Mouse (Mus musculus) heart, postnatal 0 days (tissue): ENCODE measurements around the gene Foxr1. TPM values are rescaled to one million over a fixed set of nuclear protein-coding genes. Genes with fewer than 3 reads are reported as not detected.

Experiments used
- ATAC-seq: fragments of 200-750 bp; cut with Nextera tagmentation; 2 replicates; pipeline ENCODE4 v1.8.0; 2017; ENCODE audit warnings: low read depth, moderate number of reproducible peaks, moderate library complexity; ENCODE audit not compliant: insufficient read depth
- DNase-seq: peaks from one replicate; pipeline ENCODE4 v3.0.0-alpha.2; 2016; ENCODE audit warnings: low spot score
- H3K27ac ChIP-seq: fragments of 300-500 bp; sonication (generic); 2 replicates; pipeline ENCODE4 v1.5.1; 2014; ENCODE audit warnings: low read depth, mild to moderate bottlenecking
- H3K27me3 ChIP-seq: fragments of 300-500 bp; sonication (generic); 2 replicates; pipeline ENCODE4 v1.6.1; 2014; ENCODE audit warnings: low read length, mixed read lengths; ENCODE audit not compliant: control insufficient read depth, insufficient read depth
- H3K36me3 ChIP-seq: fragments of 300-500 bp; sonication (generic); replicated peaks from 2 replicates; pipeline ENCODE4 v1.6.1; 2014; ENCODE audit warnings: low read length, mixed read lengths; ENCODE audit not compliant: control insufficient read depth, insufficient read depth
- H3K4me1 ChIP-seq: fragments of 300-500 bp; sonication (generic); 2 replicates; pipeline ENCODE4 v1.6.1; 2014; ENCODE audit warnings: antibody characterized with exemption; ENCODE audit not compliant: control insufficient read depth, insufficient read depth
- H3K4me2 ChIP-seq: fragments of 300-500 bp; sonication (generic); 2 replicates; pipeline ENCODE4 v1.6.1; 2014; ENCODE audit warnings: low read depth, mild to moderate bottlenecking, low read length, moderate library complexity
- H3K4me3 ChIP-seq: fragments of 300-500 bp; sonication (generic); 2 replicates; pipeline ENCODE4 v1.5.1; 2014; ENCODE audit warnings: low read depth, low read length
- H3K9ac ChIP-seq: fragments of 300-500 bp; sonication (generic); replicated peaks from 2 replicates; pipeline ENCODE4 v1.6.1; 2014; ENCODE audit warnings: low read depth, low read length, mixed read lengths
- H3K9me3 ChIP-seq: fragments of 300-500 bp; sonication (generic); replicated peaks from 2 replicates; pipeline ENCODE4 v1.6.1; 2016; ENCODE audit warnings: low read length; ENCODE audit not compliant: control insufficient read depth
- CTCF ChIP-seq: IDR thresholded peaks from 2 replicates; pipeline ENCODE4 v1.5.1; 2016; ENCODE audit warnings: antibody characterized with exemption, control low read depth, low read depth
- EP300 ChIP-seq: IDR thresholded peaks from 2 replicates; pipeline ENCODE4 v1.6.1; 2016; ENCODE audit warnings: antibody characterized with exemption, low read depth
- WGBS: fragments of 180-500 bp; shearing (Covaris S2); extraction: QIAGEN DNeasy Blood & Tissue Kit; methylation state at CpG from one replicate; pipeline ENCODE4 v1.1.7; 2014; 5-methylcytosine and 5-hydroxymethylcytosine counted together
- polyA plus RNA-seq: library from polyadenylated mRNA; unstranded; fragments of >200 nt; fragmentation: Nextera tagmentation; extraction: Ambion mirVana; gene quantifications from 2 replicates; pipeline ENCODE4 v1.2.1, GENCODE M21; 2015
- total RNA-seq: library from RNA; depleted of rRNA; stranded (reverse); fragments of >200 nt; gene quantifications from 2 replicates; pipeline ENCODE4 v1.2.3, GENCODE M21; 2014; ENCODE audit warnings: low replicate concordance

Gene Foxr1
- total and polyA plus RNA-seq, 2 experiments from 2014 or later: not detected

- Histone ChIP-seq H3K27ac (peak overlapping the region; percentile 93), H3K4me3 (peak overlapping the region; percentile 97), H3K36me3 (peaks cover 8% of the 10 kb centered on the region; the same call in 1 of the 2 replicates), H3K9ac (0 out of 2 replicates have a peak overlapping the region, but pooled peaks have one; percentile 23), H3K9me3 (no peaks in the 10 kb centered on the region), H3K4me1 (peaks cover 70% of the 10 kb centered on the region), H3K27me3 (no peaks in the 10 kb centered on the region), H3K4me2 (peak overlapping the region; percentile 85)
- ATAC-seq (peak; percentile 72), DNase-seq (peak; percentile 94)
- WGBS: 4% methylated on average over 7 of the region's 7 CpGs
- peak; percentile 95 for TF ChIP-seq EP300
- no peak for TF ChIP-seq CTCF
Observed at GRCm38 (mm10) chr9:44487441-44487840, 46.5 kb upstream of the Foxr1 start.

- TF ChIP-seq CTCF: no peak
- no peak for TF ChIP-seq EP300
- ATAC-seq (no peak), DNase-seq (no peak)
- no peaks in the 10 kb centered on the region for H3K27me3 ChIP-seq
- H3K4me1 ChIP-seq: peaks cover 65% of the 10 kb centered on the region
- WGBS: 8% methylated on average over 15 of the region's 15 CpGs
- H3K36me3 ChIP-seq: peaks cover 8% of the 10 kb centered on the region; the same call in 1 of the 2 replicates
- H3K4me3 ChIP-seq: peak overlapping the region; percentile 97
- H3K9ac ChIP-seq: peak overlapping the region; percentile 23
- peak overlapping the region; percentile 85 for H3K4me2 ChIP-seq
- H3K9me3 ChIP-seq: no peaks in the 10 kb centered on the region
- H3K27ac ChIP-seq: peak overlapping the region; percentile 93
Observed at GRCm38 (mm10) chr9:44486741-44487421, 45.9 kb upstream of the Foxr1 start.

- Histone ChIP-seq H3K4me1 (peaks cover 60% of the 10 kb centered on the region), H3K4me3 (peak overlapping the region; percentile 97), H3K27ac (peak overlapping the region; percentile 93), H3K4me2 (peak overlapping the region; percentile 85), H3K9ac (peak overlapping the region; percentile 37), H3K36me3 (peaks cover 2% of the 10 kb centered on the region; the same call in 1 of the 2 replicates), H3K9me3 (no peaks in the 10 kb centered on the region), H3K27me3 (no peaks in the 10 kb centered on the region)
- no peak for TF ChIP-seq EP300
- no peak for TF ChIP-seq CTCF
- DNase-seq: no peak
- WGBS: 6% methylated on average over 3 of the region's 3 CpGs
- no peak for ATAC-seq
Observed at GRCm38 (mm10) chr9:44486335-44486734, 45.4 kb upstream of the Foxr1 start.

GRCm38 (mm10) chr9:44485516-44486161, 44.7 kb upstream of the Foxr1 start:
- 28% methylated on average over 13 of the region's 14 CpGs for WGBS
- Histone ChIP-seq H3K4me2 (peak overlapping the region; percentile 85), H3K4me1 (peaks cover 53% of the 10 kb centered on the region), H3K27ac (peak overlapping the region; percentile 93), H3K4me3 (peak overlapping the region; percentile 97), H3K9me3 (no peaks in the 10 kb centered on the region), H3K36me3 (no peaks in the 10 kb centered on the region), H3K27me3 (no peaks in the 10 kb centered on the region), H3K9ac (peak overlapping the region; percentile 37)
- ATAC-seq: no peak
- no peak for DNase-seq
- TF ChIP-seq CTCF (no peak), EP300 (no peak)

GRCm38 (mm10) chr9:44485105-44485515, 44.2 kb upstream of the Foxr1 start:
- H3K9ac ChIP-seq: peak overlapping the region; percentile 37; the same call in 1 of the 2 replicates
- ATAC-seq (no peak), DNase-seq (no peak)
- H3K27ac ChIP-seq: peak overlapping the region; percentile 93
- no peaks in the 10 kb centered on the region for H3K36me3 ChIP-seq
- TF ChIP-seq EP300 (no peak), CTCF (no peak)
- H3K4me1 ChIP-seq: peaks cover 48% of the 10 kb centered on the region
- WGBS: 42% methylated on average over 6 of the region's 6 CpGs
- peak overlapping the region; percentile 85 for H3K4me2 ChIP-seq
- no peaks in the 10 kb centered on the region for H3K9me3 ChIP-seq
- H3K4me3 ChIP-seq: peak overlapping the region; percentile 97
- no peaks in the 10 kb centered on the region for H3K27me3 ChIP-seq
